Mouse (Mus musculus): ENCODE measurements at regions not wholly inside any gene's neighbourhood (a gene's known extent, or its start where the extent isn't known, plus 50 kb on each side); places are given as distances from the start of the nearest gene placed in this dataset.

DNA sequence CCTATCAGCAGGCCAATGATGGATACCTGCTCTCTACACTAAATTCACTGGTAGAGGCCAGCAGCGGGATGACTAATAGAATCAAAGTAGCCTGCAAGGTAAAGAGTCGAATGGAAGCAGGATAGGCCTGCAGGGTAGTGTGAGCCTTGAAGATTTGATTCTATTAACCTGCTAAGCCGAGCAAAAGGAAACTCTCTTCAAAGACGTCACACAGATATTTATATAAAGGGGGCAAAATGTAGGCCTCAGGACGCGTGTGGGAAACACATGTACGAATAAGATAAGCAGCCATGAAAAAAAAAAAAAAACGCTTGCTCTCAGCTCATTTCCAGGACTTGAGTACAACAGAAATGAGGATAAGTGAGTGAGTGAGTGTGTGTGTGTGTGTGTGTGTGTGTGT, 138.4 kb upstream of the D7Ertd443e start:
- Histone ChIP-seq H3K4me3 (ENCODE audit: control insufficient read depth in 1 of 2, insufficient read depth in 1 of 2, low read depth in 2 of 2, low read length in 2 of 2) (no peak overlapping the region), H3K27ac (ENCODE audit: control insufficient read depth, low read depth, low read length) (no peak overlapping the region), H3K4me1 (ENCODE audit: control insufficient read depth in 1 of 2, insufficient read depth in 2 of 2, low read length in 2 of 2) (no peaks in the 10 kb centered on the region), H3K79me2 (ENCODE audit: control insufficient read depth, insufficient read depth, low read length, poor library complexity) (no peaks in the 10 kb centered on the region), H3K9ac (ENCODE audit: control insufficient read depth, low read depth, low read length, poor library complexity, severe bottlenecking) (no peak overlapping the region), H3K36me3 (ENCODE audit: control insufficient read depth in 1 of 2, insufficient read depth in 2 of 2, low read length in 2 of 2) (no peaks in the 10 kb centered on the region), H3K9me3 (replicated peaks; ENCODE audit: insufficient read depth, low read length) (no peaks in the 10 kb centered on the region), H3K27me3 (ENCODE audit: control insufficient read depth in 1 of 2, insufficient read depth in 2 of 2, low read length in 2 of 2) (no peaks in the 10 kb centered on the region)
- DNase-seq (ENCODE audit: low read depth, low spot score), result no peak
- TF ChIP-seq MAZ (IDR thresholded peaks at IDR 0.05; ENCODE audit: low read depth, low read length), result no peak

DNA sequence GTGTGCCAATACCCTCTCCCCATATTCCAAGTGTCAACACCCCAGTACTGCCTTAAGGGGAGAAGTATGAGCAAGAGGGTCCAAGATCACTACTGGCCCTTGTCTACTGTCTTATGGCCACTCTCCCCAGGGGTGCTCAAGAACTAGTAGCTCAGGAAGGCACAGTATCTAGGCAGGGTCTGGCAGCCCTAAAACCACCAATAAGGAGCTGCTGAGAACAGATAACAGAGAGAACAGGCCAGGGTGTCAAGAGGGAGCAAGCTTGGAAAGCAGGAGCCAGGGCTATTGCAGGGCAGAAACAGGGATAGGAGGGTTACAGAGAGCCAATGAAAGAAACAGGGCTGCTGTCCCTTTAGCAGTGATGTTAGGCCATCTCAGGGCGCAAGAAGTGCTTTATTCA, 139.6 kb upstream of the D7Ertd443e start:
- H3K27me3 ChIP-seq (ENCODE audit: control insufficient read depth in 1 of 2, insufficient read depth in 2 of 2, low read length in 2 of 2), result no peaks in the 10 kb centered on the region
- H3K4me1 ChIP-seq (ENCODE audit: control insufficient read depth in 1 of 2, insufficient read depth in 2 of 2, low read length in 2 of 2), result no peaks in the 10 kb centered on the region
- TF ChIP-seq MAX (IDR thresholded peaks at IDR 0.05; ENCODE audit: low read length), result no peak
- TF ChIP-seq EP300 (IDR thresholded peaks at IDR 0.05; ENCODE audit: low read depth in 1 of 2, low read length in 2 of 2), result no peak
- H3K36me3 ChIP-seq (ENCODE audit: control insufficient read depth in 1 of 2, insufficient read depth in 2 of 2, low read length in 2 of 2), result no peaks in the 10 kb centered on the region
- no peak for DNase-seq (ENCODE audit: low read depth, low spot score)
- H3K9me3 ChIP-seq (replicated peaks; ENCODE audit: insufficient read depth, low read length), result no peaks in the 10 kb centered on the region
- H3K27ac ChIP-seq (ENCODE audit: control insufficient read depth, low read depth, low read length), result no peak overlapping the region
- no peak overlapping the region for H3K9ac ChIP-seq (ENCODE audit: control insufficient read depth, low read depth, low read length, poor library complexity, severe bottlenecking)
- no peak overlapping the region for H3K4me3 ChIP-seq (ENCODE audit: control insufficient read depth in 1 of 2, insufficient read depth in 1 of 2, low read depth in 2 of 2, low read length in 2 of 2)
- no peaks in the 10 kb centered on the region for H3K79me2 ChIP-seq (ENCODE audit: control insufficient read depth, insufficient read depth, low read length, poor library complexity)

DNA sequence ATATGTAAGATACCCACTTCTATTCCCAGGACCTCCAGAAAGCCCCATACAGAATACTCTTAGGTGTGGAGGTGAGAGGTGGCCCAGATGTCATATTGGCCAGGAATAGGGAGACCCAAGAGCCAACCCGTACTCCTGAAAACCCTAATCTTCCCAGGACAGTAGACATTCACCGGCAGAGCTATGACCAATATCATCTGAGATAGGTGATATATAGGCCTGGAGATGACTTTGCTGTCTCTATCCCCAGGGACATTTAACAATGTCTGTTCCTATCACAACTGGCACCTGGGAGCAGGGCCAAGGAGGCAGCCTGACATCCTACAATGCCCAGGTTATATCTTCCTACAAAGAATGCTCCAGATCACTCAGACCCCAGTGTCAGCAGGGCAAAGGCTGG, 140.0 kb upstream of the D7Ertd443e start:
- H3K9ac ChIP-seq (ENCODE audit: control insufficient read depth, low read depth, low read length, poor library complexity, severe bottlenecking), result no peak overlapping the region
- no peaks in the 10 kb centered on the region for H3K79me2 ChIP-seq (ENCODE audit: control insufficient read depth, insufficient read depth, low read length, poor library complexity)
- DNase-seq (ENCODE audit: low read depth, low spot score), result no peak
- H3K4me3 ChIP-seq (ENCODE audit: control insufficient read depth in 1 of 2, insufficient read depth in 1 of 2, low read depth in 2 of 2, low read length in 2 of 2), result no peak overlapping the region
- H3K9me3 ChIP-seq (replicated peaks; ENCODE audit: insufficient read depth, low read length), result no peaks in the 10 kb centered on the region
- H3K4me1 ChIP-seq (ENCODE audit: control insufficient read depth in 1 of 2, insufficient read depth in 2 of 2, low read length in 2 of 2), result no peaks in the 10 kb centered on the region
- no peak overlapping the region for H3K27ac ChIP-seq (ENCODE audit: control insufficient read depth, low read depth, low read length)
- no peaks in the 10 kb centered on the region for H3K27me3 ChIP-seq (ENCODE audit: control insufficient read depth in 1 of 2, insufficient read depth in 2 of 2, low read length in 2 of 2)
- TF ChIP-seq MAX (IDR thresholded peaks at IDR 0.05; ENCODE audit: low read length) (no peak), CHD1 (IDR thresholded peaks at IDR 0.05; ENCODE audit: low read depth, low read length) (no peak), NRF1 (IDR thresholded peaks at IDR 0.05; ENCODE audit: insufficient read depth, low read depth, low read length, poor library complexity, severe bottlenecking) (no peak), NELFE (IDR thresholded peaks at IDR 0.05; ENCODE audit: low read depth, low read length) (no peak), RCOR1 (IDR thresholded peaks at IDR 0.05; ENCODE audit: low read depth, low read length) (no peak), E2F4 (IDR thresholded peaks at IDR 0.05; ENCODE audit: borderline replicate concordance, low read depth, low read length) (no peak), TCF12 (IDR thresholded peaks at IDR 0.05; ENCODE audit: low read depth, low read length) (no peak), ZKSCAN1 (IDR thresholded peaks at IDR 0.05; ENCODE audit: low read depth, low read length) (no peak), BHLHE40 (IDR thresholded peaks at IDR 0.05; ENCODE audit: borderline replicate concordance, low read depth, low read length) (no peak), TBP (IDR thresholded peaks at IDR 0.05; ENCODE audit: low read depth, low read length) (no peak), ZC3H11A (IDR thresholded peaks at IDR 0.05; ENCODE audit: low read depth, low read length) (no peak), HCFC1 (IDR thresholded peaks at IDR 0.05; ENCODE audit: low read depth, low read length) (no peak), POLR2A (IDR thresholded peaks at IDR 0.05; ENCODE audit: control insufficient read depth in 1 of 2, insufficient read depth in 1 of 2, low read depth in 1 of 2, low read length in 2 of 2, poor library complexity in 1 of 2) (no peak), MYB (IDR thresholded peaks at IDR 0.05; ENCODE audit: low read depth, low read length) (no peak), USF2 (IDR thresholded peaks at IDR 0.05; ENCODE audit: borderline replicate concordance in 1 of 2, insufficient read depth in 1 of 2, low read depth in 1 of 2, low read length in 2 of 2) (no peak)
- no peaks in the 10 kb centered on the region for H3K36me3 ChIP-seq (ENCODE audit: control insufficient read depth in 1 of 2, insufficient read depth in 2 of 2, low read length in 2 of 2)
